Comparison of ENCODE assay signal across 16 mouse cellular contexts in the genomic region with DNA sequence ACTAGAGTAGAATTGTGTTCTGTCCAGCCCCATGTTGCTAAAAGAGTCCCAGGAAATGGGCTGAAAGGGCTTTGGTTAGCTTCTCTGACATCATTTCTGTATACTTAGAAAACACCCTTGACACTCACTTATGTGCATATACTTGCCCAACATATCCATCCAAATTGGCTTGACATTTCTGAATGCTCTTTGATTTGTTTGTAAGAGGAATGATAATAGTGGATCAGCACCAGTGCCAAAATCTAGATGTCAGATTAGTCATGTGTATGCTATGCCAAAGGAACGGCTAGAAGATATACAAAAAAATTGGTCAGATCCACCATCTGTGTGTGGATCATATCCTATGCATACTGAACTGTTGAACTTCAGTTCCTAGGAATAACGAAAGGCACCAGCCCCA.
DNase-seq lines count a peak whose midpoint lies in the region.
"Had no signal": no experiment of that assay in that cellular context is flagged by ENCODE, and none has a peak within 500 bp of the region (broad histone marks: within the 10 kb centered on the region; RNA-seq: fewer than 3 reads in every experiment).

No protein-coding gene starts in this region.

- peak; percentile 60 for DNase-seq in 3T3-L1 (ENCODE audit: low read depth, low spot score)
- DNase-seq in NIH3T3 (ENCODE audit: low read depth) = peak; percentile 65
- DNase-seq in gastrocnemius, postnatal 25 days = no peak
- no peak for DNase-seq in thymus, postnatal 36 days
- DNase-seq: adrenal gland, adult 2 months; adrenal gland, adult 8-10 months; adrenal gland, postnatal 10 days; adrenal gland, postnatal 14 days; adrenal gland, postnatal 25 days; adrenal gland, postnatal 36 days; B cell, adult 2 months; cerebellum, adult 11 months; cerebellum, adult 11-12 months; cerebellum, adult 18-20 months; cerebellum, adult 2 months; cerebellum, adult 8-10 months had no signal

Comparison
In these comparisons a context has a peak if more than half of its experiments do, and no peak if none do; other contexts are left out.
1. DNase-seq: peak in 3T3-L1 (single experiment) and NIH3T3 (single experiment); none in gastrocnemius, postnatal 25 days (single experiment) and thymus, postnatal 36 days (0 of 2).